Mouse (Mus musculus): ENCODE data around the gene Erc1.
"Not testable (repeated sequence)": the region's sequence is repeated elsewhere in the genome, so short reads cannot be mapped to it uniquely, and the experiment has no call there.

The Erc1 gene

GRCm38 (mm10) chr6:119848034-119848695 is at the start of gene Erc1:
Gene Erc1, minus strand, starts transcription at chr6:119848167.
- DNase-seq (ENCODE audit: low spot score in 2 of 2) = peak; percentile 87

- no peak for DNase-seq (ENCODE audit: low spot score in 2 of 2)
Observed at GRCm38 (mm10) chr6:119892711-119893110, 44.7 kb upstream of the Erc1 start.

GRCm38 (mm10) chr6:119883151-119883550 is 35.2 kb upstream of the Erc1 start:
- no peak for DNase-seq (ENCODE audit: low spot score in 2 of 2)

- peak; percentile 51 to 56 for DNase-seq (ENCODE audit: low spot score in 2 of 2)
Observed at GRCm38 (mm10) chr6:119864341-119865034, 16.5 kb upstream of the Erc1 start.

GRCm38 (mm10) chr6:119861519-119861918 is 13.6 kb upstream of the Erc1 start:
- no peak for DNase-seq (ENCODE audit: low spot score in 2 of 2)

GRCm38 (mm10) chr6:119860236-119860635 is 12.3 kb upstream of the Erc1 start:
- DNase-seq (ENCODE audit: low spot score in 2 of 2) = no peak

- no peak for DNase-seq (ENCODE audit: low spot score in 2 of 2)
Observed at GRCm38 (mm10) chr6:119855471-119855870, 7.5 kb upstream of the Erc1 start.

- DNase-seq (ENCODE audit: low spot score in 2 of 2) = no peak
Observed at GRCm38 (mm10) chr6:119854156-119854555, 6.2 kb upstream of the Erc1 start.

- DNase-seq (ENCODE audit: low spot score in 2 of 2) = no peak
Observed at GRCm38 (mm10) chr6:119849858-119850257, 1.9 kb upstream of the Erc1 start.

- no peak for DNase-seq (ENCODE audit: low spot score in 2 of 2)
Observed at GRCm38 (mm10) chr6:119849348-119849709, 1.4 kb upstream of the Erc1 start.

GRCm38 (mm10) chr6:119848696-119849347 is 855 bp upstream of the Erc1 start:
- no peak for DNase-seq (ENCODE audit: low spot score in 2 of 2)

GRCm38 (mm10) chr6:119847518-119848033 is 391 bp downstream of the Erc1 start:
- DNase-seq (ENCODE audit: low spot score in 2 of 2) = peak in 1 of 2 experiments; percentile 4

- DNase-seq (ENCODE audit: low spot score in 2 of 2) = no peak
Observed at GRCm38 (mm10) chr6:119846751-119847517, 1.0 kb downstream of the Erc1 start.

- no peak for DNase-seq (ENCODE audit: low spot score in 2 of 2)
Observed at GRCm38 (mm10) chr6:119829951-119830350, 18.0 kb downstream of the Erc1 start.

GRCm38 (mm10) chr6:119828165-119828564 is 19.8 kb downstream of the Erc1 start:
- DNase-seq (ENCODE audit: low spot score in 2 of 2) = no peak

- no peak for DNase-seq (ENCODE audit: low spot score in 2 of 2)
Observed at GRCm38 (mm10) chr6:119826701-119827100, 21.3 kb downstream of the Erc1 start.

- no peak for DNase-seq (ENCODE audit: low spot score in 2 of 2)
Observed at GRCm38 (mm10) chr6:119822216-119822615, 25.8 kb downstream of the Erc1 start.

GRCm38 (mm10) chr6:119821158-119821557 is 26.8 kb downstream of the Erc1 start:
- DNase-seq (ENCODE audit: low spot score in 2 of 2) = no peak

GRCm38 (mm10) chr6:119818541-119818940 is 29.4 kb downstream of the Erc1 start:
- no peak for DNase-seq (ENCODE audit: low spot score in 2 of 2)

- DNase-seq (ENCODE audit: low spot score in 2 of 2) = no peak
Observed at GRCm38 (mm10) chr6:119815426-119815825, 32.5 kb downstream of the Erc1 start.

- not testable (repeated sequence) for DNase-seq (ENCODE audit: low spot score in 2 of 2)
Observed at GRCm38 (mm10) chr6:119813055-119813454, 34.9 kb downstream of the Erc1 start.

Data from frontal cortex, postnatal 25 days (tissue).